Mouse (Mus musculus): ENCODE measurements around the gene Specc1.

Gene Specc1

GRCm38 (mm10) chr11:62087051-62087450 lies 130.5 kb downstream of the Specc1 start:
- no peak for DNase-seq (ENCODE audit: low spot score in 2 of 2)

GRCm38 (mm10) chr11:62088651-62089050 lies 132.1 kb downstream of the Specc1 start:
- DNase-seq (ENCODE audit: low spot score in 2 of 2): no peak

GRCm38 (mm10) chr11:62090321-62090720 lies 133.8 kb downstream of the Specc1 start:
- no peak for DNase-seq (ENCODE audit: low spot score in 2 of 2)

- no peak for DNase-seq (ENCODE audit: low spot score in 2 of 2)
Measured at GRCm38 (mm10) chr11:62103380-62103911, 146.9 kb downstream of the Specc1 start.

- DNase-seq (ENCODE audit: low spot score in 2 of 2): no peak
Measured at GRCm38 (mm10) chr11:62106401-62106871, 149.9 kb downstream of the Specc1 start.

- DNase-seq (ENCODE audit: low spot score in 2 of 2): no peak
Measured at GRCm38 (mm10) chr11:62107272-62107836, 150.8 kb downstream of the Specc1 start.

- no peak for DNase-seq (ENCODE audit: low spot score in 2 of 2)
Measured at GRCm38 (mm10) chr11:62118561-62118960, 162.0 kb downstream of the Specc1 start.

GRCm38 (mm10) chr11:62119871-62120270 lies 163.3 kb downstream of the Specc1 start:
- no peak for DNase-seq (ENCODE audit: low spot score in 2 of 2)

- DNase-seq (ENCODE audit: low spot score in 2 of 2): no peak
Measured at GRCm38 (mm10) chr11:62121365-62121764, 164.8 kb downstream of the Specc1 start.

- DNase-seq (ENCODE audit: low spot score in 2 of 2): peak; percentile 63 to 87
Measured at GRCm38 (mm10) chr11:62127692-62128091, 171.1 kb downstream of the Specc1 start.

GRCm38 (mm10) chr11:62128197-62128596 lies 171.6 kb downstream of the Specc1 start:
- DNase-seq (ENCODE audit: low spot score in 2 of 2): no peak

- no peak for DNase-seq (ENCODE audit: low spot score in 2 of 2)
Measured at GRCm38 (mm10) chr11:62130191-62130590, 173.6 kb downstream of the Specc1 start.

- no peak for DNase-seq (ENCODE audit: low spot score in 2 of 2)
Measured at GRCm38 (mm10) chr11:62130685-62131295, 174.2 kb downstream of the Specc1 start.

- DNase-seq (ENCODE audit: low spot score in 2 of 2): no peak
Measured at GRCm38 (mm10) chr11:62131601-62132000, 175.0 kb downstream of the Specc1 start.

GRCm38 (mm10) chr11:62134191-62134590 lies 177.6 kb downstream of the Specc1 start:
- no peak for DNase-seq (ENCODE audit: low spot score in 2 of 2)

GRCm38 (mm10) chr11:62145216-62146110 lies 188.9 kb downstream of the Specc1 start:
- no peak for DNase-seq (ENCODE audit: low spot score in 2 of 2)

GRCm38 (mm10) chr11:62146661-62147060 lies 190.1 kb downstream of the Specc1 start:
- no peak for DNase-seq (ENCODE audit: low spot score in 2 of 2)

GRCm38 (mm10) chr11:62148026-62148425 lies 191.5 kb downstream of the Specc1 start:
- no peak for DNase-seq (ENCODE audit: low spot score in 2 of 2)

GRCm38 (mm10) chr11:62148449-62148848 lies 191.9 kb downstream of the Specc1 start:
- no peak for DNase-seq (ENCODE audit: low spot score in 2 of 2)

GRCm38 (mm10) chr11:62153057-62153456 lies 196.5 kb downstream of the Specc1 start:
- DNase-seq (ENCODE audit: low spot score in 2 of 2): no peak

GRCm38 (mm10) chr11:62159803-62160202 lies 203.2 kb downstream of the Specc1 start:
- no peak for DNase-seq (ENCODE audit: low spot score in 2 of 2)

- no peak for DNase-seq (ENCODE audit: low spot score in 2 of 2)
Measured at GRCm38 (mm10) chr11:62161450-62161849, 204.9 kb downstream of the Specc1 start.
